Mouse (Mus musculus): ENCODE results near the gene Saxo1. TPM values are rescaled to one million over a fixed set of nuclear protein-coding genes. Genes with fewer than 3 reads are reported as not detected.

Saxo1 gene
- polyA plus RNA-seq, 1 experiment from 2014 or later: not detected

GRCm38 (mm10) chr4:86413388-86413787 lies 144.7 kb downstream of the Saxo1 start:
- ATAC-seq (ENCODE audit: low FRiP score): peak; percentile 68
- no peak overlapping the region for H3K9ac ChIP-seq (replicated peaks)
- WGBS: 7% methylated on average over 3 of the region's 3 CpGs

GRCm38 (mm10) chr4:86410946-86411345 lies 147.2 kb downstream of the Saxo1 start:
- WGBS: 96% methylated on average over 3 of the region's 3 CpGs
- H3K4me1 ChIP-seq: 0 out of 2 replicates have a peak, but pooled peaks cover 4% of the 10 kb centered on the region

More at GRCm38 (mm10) chr4:86413388-86413787, 144.7 kb downstream of the Saxo1 start:
- H3K4me3 ChIP-seq (replicated peaks): no peak overlapping the region
- H3K9me3 ChIP-seq (replicated peaks): no peaks in the 10 kb centered on the region
- no peak overlapping the region for H3K4me2 ChIP-seq
- peaks cover 9% of the 10 kb centered on the region for H3K4me1 ChIP-seq
- no peaks in the 10 kb centered on the region for H3K36me3 ChIP-seq
- no peak overlapping the region; the same call in 1 of the 2 replicates for H3K27ac ChIP-seq (replicated peaks)
- H3K27me3 ChIP-seq (replicated peaks): no peaks in the 10 kb centered on the region

GRCm38 (mm10) chr4:86408421-86408820 lies 149.7 kb downstream of the Saxo1 start:
- ATAC-seq (ENCODE audit: low FRiP score): no peak
- Histone ChIP-seq H3K9ac (replicated peaks) (no peak overlapping the region), H3K27ac (replicated peaks) (no peak overlapping the region), H3K27me3 (replicated peaks) (no peaks in the 10 kb centered on the region), H3K36me3 (no peaks in the 10 kb centered on the region), H3K4me1 (0 out of 2 replicates have a peak, but pooled peaks cover 4% of the 10 kb centered on the region), H3K4me2 (no peak overlapping the region), H3K4me3 (replicated peaks) (no peak overlapping the region), H3K9me3 (replicated peaks) (no peaks in the 10 kb centered on the region)
- WGBS: 86% methylated on average over 9 of the region's 9 CpGs

More at GRCm38 (mm10) chr4:86410946-86411345, 147.2 kb downstream of the Saxo1 start:
- Histone ChIP-seq H3K36me3 (no peaks in the 10 kb centered on the region), H3K4me2 (no peak overlapping the region), H3K27me3 (replicated peaks) (no peaks in the 10 kb centered on the region), H3K9me3 (replicated peaks) (no peaks in the 10 kb centered on the region), H3K9ac (replicated peaks) (no peak overlapping the region), H3K4me3 (replicated peaks) (no peak overlapping the region), H3K27ac (replicated peaks) (no peak overlapping the region)
- no peak for ATAC-seq (ENCODE audit: low FRiP score)

- Histone ChIP-seq H3K9me3 (replicated peaks) (no peaks in the 10 kb centered on the region), H3K27ac (replicated peaks) (no peak overlapping the region), H3K36me3 (no peaks in the 10 kb centered on the region), H3K9ac (replicated peaks) (no peak overlapping the region), H3K4me3 (replicated peaks) (no peak overlapping the region), H3K4me1 (0 out of 2 replicates have a peak, but pooled peaks cover 4% of the 10 kb centered on the region), H3K4me2 (no peak overlapping the region), H3K27me3 (replicated peaks) (no peaks in the 10 kb centered on the region)
- 69% methylated on average over 3 of the region's 3 CpGs for WGBS
- ATAC-seq (ENCODE audit: low FRiP score): no peak
Observed at GRCm38 (mm10) chr4:86407200-86407527, 151.0 kb downstream of the Saxo1 start.

GRCm38 (mm10) chr4:86406501-86407199 lies 151.5 kb downstream of the Saxo1 start:
- Histone ChIP-seq H3K4me3 (replicated peaks) (no peak overlapping the region), H3K9ac (replicated peaks) (no peak overlapping the region), H3K27me3 (replicated peaks) (no peaks in the 10 kb centered on the region), H3K4me2 (no peak overlapping the region), H3K9me3 (replicated peaks) (no peaks in the 10 kb centered on the region), H3K36me3 (no peaks in the 10 kb centered on the region), H3K4me1 (0 out of 2 replicates have a peak, but pooled peaks cover 4% of the 10 kb centered on the region), H3K27ac (replicated peaks) (no peak overlapping the region)
- WGBS: 62% methylated on average over 7 of the region's 7 CpGs
- ATAC-seq (ENCODE audit: low FRiP score): no peak

- Histone ChIP-seq H3K27ac (replicated peaks) (no peak overlapping the region), H3K9ac (replicated peaks) (no peak overlapping the region), H3K4me3 (replicated peaks) (no peak overlapping the region), H3K9me3 (replicated peaks) (no peaks in the 10 kb centered on the region), H3K27me3 (replicated peaks) (no peaks in the 10 kb centered on the region), H3K4me2 (no peak overlapping the region), H3K4me1 (0 out of 2 replicates have a peak, but pooled peaks cover 4% of the 10 kb centered on the region), H3K36me3 (no peaks in the 10 kb centered on the region)
- no peak for ATAC-seq (ENCODE audit: low FRiP score)
- 48% methylated on average over 3 of the region's 3 CpGs for WGBS
Observed at GRCm38 (mm10) chr4:86401116-86401515, 157.0 kb downstream of the Saxo1 start.

- Histone ChIP-seq H3K4me1 (0 out of 2 replicates have a peak, but pooled peaks cover 4% of the 10 kb centered on the region), H3K9ac (replicated peaks) (no peak overlapping the region), H3K9me3 (replicated peaks) (no peaks in the 10 kb centered on the region), H3K36me3 (no peaks in the 10 kb centered on the region), H3K4me3 (replicated peaks) (no peak overlapping the region), H3K27me3 (replicated peaks) (no peaks in the 10 kb centered on the region), H3K27ac (replicated peaks) (no peak overlapping the region; the same call in 1 of the 2 replicates), H3K4me2 (no peak overlapping the region)
- ATAC-seq (ENCODE audit: low FRiP score): peak; percentile 41; the same call in 1 of the 2 replicates
- 16% methylated on average over 2 of the region's 2 CpGs for WGBS
Observed at GRCm38 (mm10) chr4:86397470-86397869, 160.7 kb downstream of the Saxo1 start.

- 72% methylated on average over 7 of the region's 7 CpGs for WGBS
- ATAC-seq (ENCODE audit: low FRiP score): no peak
- H3K27ac ChIP-seq (replicated peaks): peak overlapping the region; percentile 23; the same call in 1 of the 2 replicates
Observed at GRCm38 (mm10) chr4:86396672-86397288, 161.3 kb downstream of the Saxo1 start.

GRCm38 (mm10) chr4:86395636-86396035 lies 162.5 kb downstream of the Saxo1 start:
- Histone ChIP-seq H3K9ac (replicated peaks) (no peak overlapping the region), H3K4me2 (no peak overlapping the region), H3K27me3 (replicated peaks) (no peaks in the 10 kb centered on the region), H3K36me3 (no peaks in the 10 kb centered on the region), H3K4me3 (replicated peaks) (no peak overlapping the region), H3K9me3 (replicated peaks) (no peaks in the 10 kb centered on the region), H3K27ac (replicated peaks) (no peak overlapping the region), H3K4me1 (0 out of 2 replicates have a peak, but pooled peaks cover 4% of the 10 kb centered on the region)
- no peak for ATAC-seq (ENCODE audit: low FRiP score)
- WGBS: 71% methylated on average over 6 of the region's 6 CpGs

More at GRCm38 (mm10) chr4:86396672-86397288, 161.3 kb downstream of the Saxo1 start:
- H3K4me3 ChIP-seq (replicated peaks): no peak overlapping the region
- H3K4me1 ChIP-seq: 0 out of 2 replicates have a peak, but pooled peaks cover 4% of the 10 kb centered on the region
- no peaks in the 10 kb centered on the region for H3K9me3 ChIP-seq (replicated peaks)
- H3K36me3 ChIP-seq: no peaks in the 10 kb centered on the region
- no peak overlapping the region for H3K4me2 ChIP-seq
- no peak overlapping the region for H3K9ac ChIP-seq (replicated peaks)
- no peaks in the 10 kb centered on the region for H3K27me3 ChIP-seq (replicated peaks)

Other genes starting within 250 kb of the Saxo1 start
- 127 and 148 TPM in 2 replicates for gene Rraga, start 17.3 kb upstream of the Saxo1 start, polyA plus RNA-seq (2015; fragmentation: Nextera tagmentation; extraction: Ambion mirVana)
- gene Haus6, start 53.7 kb upstream of the Saxo1 start, polyA plus RNA-seq (2015; fragmentation: Nextera tagmentation; extraction: Ambion mirVana): 5.9 and 8.5 TPM in 2 replicates
- 40.0 and 53.9 TPM in 2 replicates for gene Plin2, start 111.7 kb upstream of the Saxo1 start, polyA plus RNA-seq (2015; fragmentation: Nextera tagmentation; extraction: Ambion mirVana)
- gene Dennd4c, start 190.2 kb upstream of the Saxo1 start, polyA plus RNA-seq (2015; fragmentation: Nextera tagmentation; extraction: Ambion mirVana): 2.7 and 3.9 TPM in 2 replicates